Mouse (Mus musculus): ENCODE data around the gene Banf1.
"Not testable (repeated sequence)": the region's sequence is repeated elsewhere in the genome, so short reads cannot be mapped to it uniquely, and the experiment has no call there.

Banf1 gene

DNA sequence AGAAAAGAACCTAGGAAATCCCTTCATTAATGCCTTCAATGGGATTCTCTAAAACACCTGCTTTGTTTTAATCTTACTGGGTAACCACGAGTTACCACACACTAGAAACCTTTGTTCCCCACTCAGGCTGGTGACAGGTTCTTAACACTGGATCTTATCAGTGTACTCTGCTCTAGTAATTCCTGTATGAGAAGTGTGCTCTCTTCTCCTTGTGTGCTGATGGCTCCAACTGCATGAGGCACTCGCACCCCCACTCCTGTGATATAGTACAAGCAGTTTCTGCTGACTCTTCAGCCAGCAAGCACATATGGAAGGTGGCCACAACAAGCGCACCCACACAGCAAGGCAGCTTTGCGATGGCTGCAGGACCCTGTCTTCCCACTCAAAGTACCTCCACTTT, 7.2 kb upstream of the Banf1 start:
- DNase-seq (ENCODE audit: low spot score), result no peak

DNA sequence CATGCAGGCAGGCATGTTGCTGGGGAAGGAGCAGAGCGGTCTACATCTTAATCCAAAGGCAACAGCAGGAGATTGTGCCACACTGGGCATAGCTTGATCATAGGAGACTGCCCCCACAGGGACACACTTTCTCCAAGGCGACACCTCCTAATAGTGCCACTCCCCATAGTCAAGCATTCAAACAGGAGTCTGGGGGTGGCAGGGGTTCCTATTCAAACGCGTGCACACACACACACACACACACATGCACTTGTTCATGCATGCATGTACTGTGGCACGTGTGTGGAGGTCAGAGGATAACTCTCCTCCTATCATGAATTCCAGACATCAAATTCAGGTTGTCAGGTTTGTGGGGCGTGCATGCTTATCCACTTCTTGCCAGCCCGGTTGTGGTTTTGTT, 5.8 kb upstream of the Banf1 start:
- no peak for DNase-seq (ENCODE audit: low spot score)

DNA sequence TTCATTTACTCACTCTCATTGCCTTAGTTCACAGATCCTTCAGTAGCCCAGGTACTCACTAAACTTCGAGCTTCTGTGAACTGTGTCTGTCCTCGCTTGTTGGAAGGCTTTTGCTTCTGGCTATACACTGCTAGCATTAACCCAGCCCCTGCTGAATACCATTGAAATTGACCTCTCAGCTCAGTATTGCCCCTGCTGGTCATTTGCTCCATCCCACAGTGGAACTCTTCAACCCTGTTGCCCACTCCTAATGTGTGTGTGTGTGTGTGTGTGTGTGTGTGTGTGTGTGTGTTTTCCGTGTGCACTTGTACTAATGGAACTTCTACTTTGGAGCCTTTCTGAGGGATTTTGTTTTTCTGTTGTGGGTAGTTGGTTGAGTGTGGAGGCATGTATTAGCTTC, 4.0 kb upstream of the Banf1 start:
- DNase-seq (ENCODE audit: low spot score), result no peak

DNA sequence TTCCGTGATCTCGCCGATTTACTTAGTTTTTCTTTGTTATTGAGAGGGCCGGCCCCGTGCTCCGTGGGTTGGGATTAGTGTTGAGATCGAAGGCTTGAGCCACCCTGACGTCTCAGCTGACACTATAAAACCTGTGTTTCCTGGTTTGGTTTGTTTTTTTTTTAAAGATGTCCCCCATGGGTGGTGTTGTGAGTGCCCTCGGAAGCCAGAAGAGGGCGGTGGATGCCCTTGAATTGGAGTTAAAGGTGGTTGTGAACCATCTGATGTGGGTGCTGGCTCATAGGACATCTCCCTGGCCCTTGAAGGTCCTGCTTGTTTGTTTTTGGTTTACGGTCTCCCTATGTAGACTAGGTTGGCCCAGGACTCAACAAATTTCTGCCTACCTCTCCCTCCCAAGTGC, 487 bp upstream of the Banf1 start:
- peak; percentile 45 for DNase-seq (ENCODE audit: low spot score)

DNA sequence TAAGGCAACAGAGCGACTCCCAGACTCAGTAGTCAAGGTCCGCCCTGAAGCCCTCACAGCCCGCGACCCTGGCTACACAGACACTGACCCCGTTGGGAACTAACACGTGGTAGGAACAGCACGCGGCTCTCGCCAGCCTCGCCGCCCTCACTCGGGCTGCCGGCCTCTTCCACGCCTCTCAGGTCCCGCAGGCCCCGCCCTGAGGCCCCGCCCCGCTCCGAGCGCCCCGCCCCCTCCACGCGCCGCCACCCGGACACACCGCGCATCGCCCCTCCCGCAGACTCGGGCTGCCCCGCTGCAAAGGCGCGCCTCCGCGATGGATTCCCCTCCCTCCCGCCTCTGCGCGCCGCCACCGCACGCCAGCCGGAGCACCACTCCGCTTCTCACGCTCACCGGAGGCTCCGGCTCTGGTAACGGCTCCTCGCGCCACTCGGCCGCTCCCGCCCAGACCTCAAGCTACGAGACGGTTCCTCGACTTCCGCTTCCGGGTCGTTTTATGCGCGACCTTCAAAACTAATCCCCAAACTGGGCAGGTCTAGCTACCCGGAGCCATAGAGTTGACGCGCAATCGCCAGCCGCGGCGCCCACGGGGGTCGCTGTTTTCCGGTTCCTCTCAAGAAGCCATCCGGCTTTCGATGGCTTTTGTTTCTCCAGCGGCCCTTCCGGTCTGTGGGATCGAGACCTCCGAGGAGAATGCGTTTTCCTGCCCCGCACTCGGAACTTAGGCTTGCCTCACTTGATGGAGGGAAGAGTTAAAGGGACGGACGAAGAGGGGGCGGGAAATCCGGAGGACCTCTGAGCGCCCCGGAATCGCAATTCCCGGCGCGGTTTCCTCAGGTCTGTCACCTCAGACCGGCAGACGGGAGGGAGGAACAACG, 554 bp downstream of the Banf1 start, which contains the start of gene Eif1ad:
Gene Eif1ad, plus strand, starts transcription at position 567 of the 878 bp plus-strand sequence.
- DNase-seq (ENCODE audit: low spot score), result peak; percentile 99

DNA sequence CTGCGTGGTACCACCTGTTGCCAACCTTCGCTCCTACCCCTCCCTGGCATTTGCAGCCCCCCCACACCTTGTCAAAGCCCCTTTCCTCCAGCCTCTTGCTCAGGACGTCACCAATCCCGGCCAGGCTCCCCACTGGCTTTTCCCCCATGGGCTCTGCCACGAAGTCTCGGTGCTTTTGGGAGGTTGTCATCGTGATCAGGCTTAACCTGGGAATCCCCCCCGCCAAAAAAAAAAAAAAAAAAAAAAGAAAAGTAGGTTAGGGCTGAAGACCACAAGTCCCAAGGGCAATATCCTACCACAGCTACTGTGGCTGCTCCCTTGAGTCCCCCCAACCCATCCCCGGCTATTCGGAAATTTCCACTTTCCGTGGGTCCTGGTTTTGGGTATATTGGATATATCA, 1.2 kb downstream of the Banf1 start:
- DNase-seq (ENCODE audit: low spot score), result no peak

DNA sequence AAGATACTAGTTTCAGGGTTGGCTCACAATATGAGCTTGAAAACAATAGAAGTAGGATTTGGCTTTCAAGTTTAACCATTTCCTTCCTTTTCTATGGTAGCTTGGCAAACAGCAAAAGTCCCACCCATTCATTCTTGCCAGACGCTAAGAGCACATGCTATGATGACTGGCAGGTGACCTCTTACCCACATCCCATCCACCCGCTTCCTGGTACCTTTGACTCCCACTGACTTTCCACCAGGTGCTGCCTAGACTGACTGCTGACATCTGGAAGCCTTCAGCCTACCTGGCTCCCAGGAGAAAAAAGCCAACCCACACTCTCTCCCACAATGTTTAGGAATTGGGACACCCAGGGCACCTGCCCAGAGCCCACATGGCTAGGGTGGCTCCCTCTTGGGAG, 2.8 kb downstream of the Banf1 start:
- no peak for DNase-seq (ENCODE audit: low spot score)

DNA sequence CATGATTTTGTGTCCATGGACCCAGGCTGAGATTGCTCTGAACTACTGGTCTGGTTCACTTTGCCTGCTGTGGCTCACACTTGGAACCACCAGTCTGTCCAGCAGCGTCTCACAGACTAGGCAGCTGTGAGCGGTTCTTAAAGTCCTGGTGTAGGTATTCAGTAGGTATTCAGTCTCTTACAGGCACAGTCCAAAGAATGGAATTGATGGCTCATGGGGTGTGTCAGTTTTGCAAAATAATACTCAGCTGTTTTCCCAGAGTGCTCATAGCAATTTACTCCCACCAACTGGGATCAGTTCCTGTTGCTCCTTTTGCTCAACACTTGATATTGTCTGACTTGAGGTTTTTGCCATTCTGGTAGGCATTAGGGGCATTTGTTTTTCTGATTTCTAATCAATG, 4.8 kb downstream of the Banf1 start:
- DNase-seq (ENCODE audit: low spot score), result no peak

DNA sequence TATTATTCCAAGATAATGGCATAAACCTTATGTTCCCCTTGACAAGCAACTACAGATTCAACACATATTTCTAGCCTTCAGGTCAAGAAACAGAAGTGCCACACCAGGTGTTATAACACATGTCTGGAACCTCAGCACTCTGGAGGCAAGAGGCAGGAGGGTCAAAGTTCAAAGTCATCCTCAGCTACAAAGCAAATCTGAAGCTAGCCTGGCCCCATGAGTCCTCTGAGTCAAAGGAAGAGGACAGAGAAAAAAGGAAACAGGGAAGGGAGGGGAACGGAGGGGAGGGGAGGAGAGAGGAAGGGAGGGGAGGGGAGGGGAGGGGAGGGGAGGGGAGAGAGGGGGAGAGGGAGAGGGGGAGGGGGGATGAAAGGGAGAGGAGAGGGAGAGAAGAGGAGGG, 10.9 kb downstream of the Banf1 start:
- no peak for DNase-seq (ENCODE audit: low spot score)

DNA sequence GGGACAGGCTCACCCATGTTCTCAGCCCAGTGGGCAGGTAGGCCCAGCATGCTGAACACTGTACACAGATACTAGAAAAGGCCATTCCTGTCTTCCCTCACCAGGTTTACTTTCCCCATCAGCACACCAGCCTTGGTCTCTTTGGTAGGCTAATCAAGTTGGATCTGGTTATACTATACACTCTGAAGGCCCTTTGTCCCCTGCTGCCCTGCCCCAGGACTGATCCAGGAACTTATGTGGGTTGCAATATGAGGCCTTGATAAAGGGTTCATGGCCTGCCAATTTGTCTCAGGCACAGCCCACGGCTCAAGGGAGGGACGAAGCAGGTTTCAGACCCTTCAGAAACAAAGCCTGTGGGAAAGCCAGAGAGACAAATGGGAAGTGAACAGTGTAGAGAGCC, 13.4 kb downstream of the Banf1 start:
- DNase-seq (ENCODE audit: low spot score), result no peak

DNA sequence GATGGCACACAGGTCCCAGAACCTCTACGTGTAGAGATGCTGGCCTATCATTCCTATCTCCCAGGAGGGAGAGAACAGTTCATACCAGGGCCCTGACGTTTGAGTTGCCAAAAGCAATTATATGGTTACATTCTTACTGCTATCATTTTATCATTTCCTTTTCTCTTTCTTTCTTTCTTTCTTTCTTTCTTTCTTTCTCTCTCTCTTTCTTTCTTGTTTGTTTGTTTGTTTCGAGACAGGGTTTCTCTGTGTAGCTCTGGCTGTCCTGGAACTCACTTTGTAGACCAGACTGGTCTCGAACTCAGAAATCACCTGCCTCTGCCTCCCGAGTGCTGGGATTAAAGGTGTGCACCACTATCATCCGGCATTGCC, 17.5 kb downstream of the Banf1 start, which contains the start of gene Cst6:
Gene Cst6, minus strand, starts transcription at position 73 of the 372 bp plus-strand sequence.
- not testable (repeated sequence) for DNase-seq (ENCODE audit: low spot score)

DNA sequence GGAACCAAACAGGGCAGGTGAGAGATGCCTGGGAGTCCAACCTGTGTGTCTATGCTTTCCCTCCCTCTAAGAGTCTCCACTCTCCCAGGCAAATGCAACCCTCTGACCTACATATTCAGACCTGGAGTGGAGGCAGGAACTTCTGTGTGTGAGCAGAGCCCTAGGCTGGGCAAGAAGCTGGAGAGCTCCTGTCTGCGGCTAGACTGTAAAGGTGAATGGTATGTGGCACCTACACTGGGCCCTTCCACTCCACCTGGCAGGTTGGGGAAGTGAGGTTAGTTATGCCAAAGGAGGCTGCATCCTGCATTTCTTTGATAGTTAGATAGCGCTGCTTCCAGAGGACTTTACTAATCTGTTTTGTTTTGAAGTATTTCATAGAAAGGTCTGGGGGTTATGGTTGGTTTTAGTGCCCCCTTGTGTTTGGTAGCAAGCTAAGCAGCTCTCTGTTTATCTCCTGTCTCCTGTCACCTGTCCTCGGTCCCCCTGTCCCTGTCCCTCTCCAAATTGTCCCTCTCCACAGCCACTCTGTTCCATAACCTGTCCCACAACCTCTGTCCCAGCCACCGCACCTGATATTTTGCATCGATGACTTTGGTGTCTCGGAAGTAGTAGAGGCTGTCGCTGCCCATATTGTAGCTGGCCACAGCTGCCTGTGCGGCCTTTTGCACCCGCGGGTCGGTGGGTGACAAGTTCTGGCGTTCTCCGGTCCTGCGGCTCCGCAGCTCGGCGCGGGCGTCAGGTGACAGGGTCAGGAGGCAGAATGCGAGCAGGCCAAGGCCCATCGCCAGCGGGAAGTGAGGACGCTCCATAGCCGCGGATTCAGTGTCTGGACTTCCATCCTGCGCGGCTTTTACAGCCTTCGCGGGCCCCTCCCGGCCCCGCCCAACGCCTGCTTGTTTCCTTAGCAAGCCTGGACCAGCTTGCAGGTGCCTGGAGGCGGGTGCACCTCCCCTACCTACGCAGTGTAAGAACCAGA, 18.2 kb downstream of the Banf1 start:
- DNase-seq (ENCODE audit: low spot score), result peak; percentile 28

DNA sequence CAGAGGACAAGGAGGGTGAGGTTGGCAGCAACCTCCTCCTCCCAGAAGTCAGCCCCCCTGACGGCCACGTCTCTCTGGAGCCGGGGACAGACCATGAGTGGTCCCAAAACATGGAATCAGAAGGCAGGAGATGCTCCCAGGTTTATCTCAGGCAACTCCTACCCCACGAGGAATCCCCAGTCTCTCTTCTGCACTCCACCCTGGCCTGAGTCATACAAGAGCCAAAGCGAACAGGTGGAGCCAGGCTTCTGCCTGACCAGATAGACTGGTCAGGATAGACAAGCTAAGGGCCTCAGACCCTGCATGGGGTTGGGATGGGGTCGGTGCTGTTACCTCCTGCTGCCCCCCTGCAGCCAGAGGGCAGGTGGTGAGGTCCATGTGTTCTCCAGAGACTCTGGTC, 18.9 kb downstream of the Banf1 start:
- no peak for DNase-seq (ENCODE audit: low spot score)

DNA sequence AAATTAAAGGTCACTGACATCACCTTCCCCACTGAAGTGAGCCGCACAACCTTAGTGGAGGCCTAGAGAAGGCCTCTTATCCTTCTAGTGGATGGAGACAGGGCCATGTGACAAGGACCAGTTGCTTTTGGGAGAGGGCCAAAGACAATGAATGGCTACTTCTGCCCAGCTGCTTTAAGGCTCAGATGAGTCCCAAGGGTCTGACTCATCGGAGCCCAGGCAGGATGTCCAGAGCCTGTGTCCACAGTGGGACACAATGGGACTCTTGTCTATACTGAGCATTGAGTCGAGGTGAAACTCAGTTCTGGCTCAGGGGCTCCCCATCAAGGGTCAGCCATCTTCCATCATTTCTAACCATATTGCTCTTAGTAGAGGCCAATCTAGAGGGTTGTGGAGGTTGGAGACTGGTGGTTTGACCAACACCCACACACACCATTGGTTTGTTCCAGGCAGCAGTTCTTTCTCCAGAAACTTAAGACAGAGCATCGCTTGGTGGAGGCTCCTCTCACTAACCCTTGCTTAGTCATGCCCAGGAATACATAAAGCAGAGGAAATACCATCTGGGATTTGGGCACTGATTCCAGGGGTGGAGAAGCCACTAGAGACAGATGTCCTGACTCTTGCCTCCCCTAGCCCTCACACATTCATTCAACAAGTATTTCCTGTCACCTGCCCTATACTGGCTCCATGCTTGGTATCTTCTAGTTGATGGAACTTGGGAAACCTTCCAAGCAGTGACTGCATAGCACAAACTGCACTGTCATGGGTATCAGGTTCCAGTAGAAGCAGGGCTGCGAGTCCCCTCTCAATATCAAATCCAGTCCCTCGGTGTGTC, 21.5 kb downstream of the Banf1 start:
- peak; percentile 78 for DNase-seq (ENCODE audit: low spot score)

DNA sequence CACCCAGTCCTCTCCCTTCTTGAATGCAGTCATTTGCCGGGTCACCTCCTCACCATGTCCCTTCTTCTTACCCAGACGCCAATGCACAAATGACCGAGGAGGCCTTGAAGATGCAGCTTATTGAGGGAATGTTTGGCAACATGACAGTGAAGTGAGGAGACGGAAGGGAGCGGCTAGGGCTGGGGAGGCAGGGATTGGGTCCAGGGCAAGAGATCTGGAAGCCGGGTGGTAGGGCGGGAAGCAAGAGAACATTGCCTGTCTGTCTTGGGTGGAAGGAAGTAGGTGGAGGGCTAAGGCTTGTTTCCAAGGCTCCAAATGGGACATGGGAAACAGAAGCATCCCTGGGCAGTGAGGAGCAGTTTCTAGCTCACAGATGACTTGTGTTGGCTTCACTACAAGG, 25.6 kb downstream of the Banf1 start:
- DNase-seq (ENCODE audit: low spot score), result no peak

DNA sequence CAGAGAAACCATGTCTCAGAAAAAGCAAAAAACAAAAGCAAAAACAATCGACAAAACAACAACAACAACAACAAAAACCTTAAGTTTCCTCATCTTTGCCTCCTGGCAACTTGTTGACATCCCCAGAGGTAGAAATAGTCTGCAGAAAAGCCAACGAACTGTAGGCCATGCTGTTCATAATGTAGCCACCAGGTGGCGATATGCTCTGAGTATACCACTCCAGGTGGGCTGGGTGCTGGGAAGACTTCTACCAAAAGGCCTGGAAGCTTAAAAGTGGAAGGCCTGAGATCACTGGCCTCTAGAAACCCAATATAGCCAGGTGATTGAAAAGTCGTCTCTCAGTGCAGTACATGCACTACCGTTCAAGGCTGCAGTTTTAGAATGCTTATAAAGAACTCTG, 29.0 kb downstream of the Banf1 start:
- peak; percentile 76 for DNase-seq (ENCODE audit: low spot score)

DNA sequence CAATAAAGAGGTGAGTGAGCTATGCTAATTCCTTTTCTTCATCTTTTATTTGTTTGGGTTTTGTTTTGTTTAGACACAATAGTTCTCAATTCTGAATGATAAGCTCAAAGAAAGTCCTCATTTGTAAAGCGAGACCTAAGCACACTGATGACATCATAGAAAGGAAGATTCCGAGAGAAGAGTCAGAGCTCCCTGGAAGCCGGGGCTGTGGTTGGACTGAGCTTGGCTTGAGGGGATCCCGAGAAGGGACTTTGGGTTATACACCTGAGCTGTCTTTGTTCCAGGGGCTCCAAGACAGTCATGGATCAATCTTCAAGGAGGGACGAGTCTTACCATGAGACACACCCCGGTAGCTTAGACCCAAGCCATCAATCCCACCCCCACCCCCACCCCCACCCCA, 31.5 kb downstream of the Banf1 start, which contains the start of gene Catsper1:
Gene Catsper1, plus strand, starts transcription at position 301 of the 400 bp plus-strand sequence.
- no peak for DNase-seq (ENCODE audit: low spot score)

DNA sequence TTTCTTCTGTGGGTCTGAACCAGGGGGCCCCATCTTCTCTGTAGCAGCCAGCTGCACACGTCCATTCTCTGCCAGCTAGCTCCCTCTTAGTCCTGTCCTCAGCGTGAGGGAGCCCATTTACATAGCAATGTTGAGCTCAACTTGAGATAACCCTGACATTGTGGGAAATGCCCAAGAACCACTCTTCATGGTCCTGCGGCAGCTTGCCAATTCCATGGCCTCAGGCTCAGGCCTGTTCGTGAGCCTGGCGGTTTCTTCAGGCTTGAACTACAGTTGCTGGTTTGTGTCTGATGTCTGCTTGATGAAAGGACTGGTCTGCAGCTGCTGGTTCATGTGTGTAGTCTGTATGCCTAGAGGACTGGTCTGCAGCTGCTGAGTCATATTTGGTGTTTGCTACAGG, 32.2 kb downstream of the Banf1 start:
- no peak for DNase-seq (ENCODE audit: low spot score)

DNA sequence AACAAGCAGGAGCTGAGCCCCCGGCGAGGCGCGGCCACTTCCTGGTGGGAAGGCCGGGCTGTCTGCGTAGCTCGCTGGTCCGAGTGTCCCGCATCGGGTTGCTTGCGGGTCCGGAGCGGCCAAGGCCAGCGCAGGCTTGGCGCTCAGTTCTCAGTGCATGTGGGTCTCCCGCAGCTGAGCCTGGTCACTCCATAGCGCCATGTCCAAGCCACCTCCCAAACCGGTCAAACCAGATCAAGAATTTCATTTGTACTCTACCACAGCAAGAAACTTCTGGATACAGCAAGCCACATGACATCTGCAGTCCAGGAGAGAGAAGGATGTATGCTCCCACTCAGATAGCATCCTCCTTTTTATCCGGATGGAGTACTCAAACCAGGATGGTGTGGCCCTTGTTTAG, 39.0 kb downstream of the Banf1 start:
- DNase-seq (ENCODE audit: low spot score), result no peak

DNA sequence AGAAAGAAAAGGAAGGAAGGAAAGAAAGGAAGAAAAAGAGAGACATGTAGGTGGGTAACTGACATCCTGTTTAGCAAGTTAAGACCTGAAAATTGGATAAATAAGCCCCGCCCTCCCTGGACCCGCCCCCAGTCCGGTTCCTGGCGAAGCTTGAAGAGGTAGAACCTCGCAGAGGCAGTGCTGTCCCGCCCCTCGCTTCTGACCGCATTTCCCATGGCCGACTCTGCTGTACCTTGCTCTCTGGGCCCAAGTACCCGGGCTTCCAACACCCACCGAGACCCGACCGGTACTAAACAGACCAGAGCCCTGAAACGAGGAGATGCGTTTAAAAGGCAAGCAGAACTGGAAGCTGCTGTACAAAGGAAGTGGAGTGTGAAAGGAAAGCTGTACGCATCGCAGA, 43.2 kb downstream of the Banf1 start:
- DNase-seq (ENCODE audit: low spot score), result no peak

Measured in adipocyte (in vitro differentiated cells).